Mouse (Mus musculus): ENCODE measurements around the gene Zscan2. TPM values are rescaled to one million over a fixed set of nuclear protein-coding genes. Genes with fewer than 3 reads are reported as not detected.

The Zscan2 gene
- polyA plus RNA-seq, 1 experiment from 2014 or later: 5.7 TPM

Other genes starting within 250 kb of the Zscan2 start
- 18.2 and 20.1 TPM in 2 replicates for gene Crtc3, start 172.0 kb upstream of the Zscan2 start, polyA plus RNA-seq (2015; fragmentation: Nextera tagmentation; extraction: Ambion mirVana)
- gene Iqgap1, start 34.9 kb upstream of the Zscan2 start, polyA plus RNA-seq (2015; fragmentation: Nextera tagmentation; extraction: Ambion mirVana): 24.5 and 25.9 TPM in 2 replicates
- 44.4 and 46.3 TPM in 2 replicates for gene Wdr73, start 40.3 kb downstream of the Zscan2 start, polyA plus RNA-seq (2015; fragmentation: Nextera tagmentation; extraction: Ambion mirVana)
- 5.0 and 5.7 TPM in 2 replicates for gene Nmb, start 44.2 kb downstream of the Zscan2 start, polyA plus RNA-seq (2015; fragmentation: Nextera tagmentation; extraction: Ambion mirVana)
- 146 and 153 TPM in 2 replicates for gene Sec11a, start 86.9 kb downstream of the Zscan2 start, polyA plus RNA-seq (2015; fragmentation: Nextera tagmentation; extraction: Ambion mirVana)
- 8.4 and 12.1 TPM in 2 replicates for gene Zfp592, start 132.8 kb downstream of the Zscan2 start, polyA plus RNA-seq (2015; fragmentation: Nextera tagmentation; extraction: Ambion mirVana)
- 0.05 and 0.06 TPM in 2 replicates for gene Alpk3, start 196.7 kb downstream of the Zscan2 start, polyA plus RNA-seq (2015; fragmentation: Nextera tagmentation; extraction: Ambion mirVana)